Mouse (Mus musculus): ENCODE measurements around the gene Irak2. TPM values are rescaled to one million over a fixed set of nuclear protein-coding genes. Genes with fewer than 3 reads are reported as not detected.

Gene Irak2
- polyA plus RNA-seq, 1 experiment from 2014 or later, result 3.0 TPM

- no peaks in the 10 kb centered on the region for H3K36me3 ChIP-seq
- no peak for DNase-seq (ENCODE audit: low spot score)
- 85% methylated on average over 7 of the region's 7 CpGs for WGBS
- H3K27me3 ChIP-seq (ENCODE audit: low read depth, poor library complexity, severe bottlenecking), result no peaks in the 10 kb centered on the region
- H3K9me3 ChIP-seq (replicated peaks), result no peaks in the 10 kb centered on the region
- no peak overlapping the region for H3K4me3 ChIP-seq
- H3K4me1 ChIP-seq, result peaks cover 4% of the 10 kb centered on the region; the same call in 1 of the 2 replicates
- H3K27ac ChIP-seq (replicated peaks), result no peak overlapping the region
Observed at GRCm38 (mm10) chr6:113649346-113650196, 11.3 kb downstream of the Irak2 start.

GRCm38 (mm10) chr6:113650197-113650640 is 12.0 kb downstream of the Irak2 start:
- 79% methylated on average over 4 of the region's 4 CpGs for WGBS

GRCm38 (mm10) chr6:113651626-113652025 is 13.4 kb downstream of the Irak2 start:
- DNase-seq (ENCODE audit: low spot score), result no peak
- peaks cover 4% of the 10 kb centered on the region; the same call in 1 of the 2 replicates for H3K4me1 ChIP-seq
- H3K36me3 ChIP-seq, result no peaks in the 10 kb centered on the region
- H3K27me3 ChIP-seq (ENCODE audit: low read depth, poor library complexity, severe bottlenecking), result no peaks in the 10 kb centered on the region
- WGBS, result 76% methylated on average over 3 of the region's 3 CpGs
- H3K4me3 ChIP-seq, result no peak overlapping the region
- no peak overlapping the region for H3K27ac ChIP-seq (replicated peaks)
- no peaks in the 10 kb centered on the region for H3K9me3 ChIP-seq (replicated peaks)

More at GRCm38 (mm10) chr6:113650197-113650640, 12.0 kb downstream of the Irak2 start:
- Histone ChIP-seq H3K4me1 (peaks cover 4% of the 10 kb centered on the region; the same call in 1 of the 2 replicates), H3K27ac (replicated peaks) (no peak overlapping the region), H3K36me3 (no peaks in the 10 kb centered on the region), H3K4me3 (no peak overlapping the region), H3K27me3 (ENCODE audit: low read depth, poor library complexity, severe bottlenecking) (no peaks in the 10 kb centered on the region), H3K9me3 (replicated peaks) (no peaks in the 10 kb centered on the region)
- no peak for DNase-seq (ENCODE audit: low spot score)

- no peaks in the 10 kb centered on the region for H3K27me3 ChIP-seq (ENCODE audit: low read depth, poor library complexity, severe bottlenecking)
- H3K4me3 ChIP-seq, result no peak overlapping the region
- H3K36me3 ChIP-seq, result no peaks in the 10 kb centered on the region
- H3K4me1 ChIP-seq, result peaks cover 4% of the 10 kb centered on the region; the same call in 1 of the 2 replicates
- 88% methylated on average over 7 of the region's 7 CpGs for WGBS
- no peak overlapping the region for H3K27ac ChIP-seq (replicated peaks)
- DNase-seq (ENCODE audit: low spot score), result no peak
- H3K9me3 ChIP-seq (replicated peaks), result no peaks in the 10 kb centered on the region
Observed at GRCm38 (mm10) chr6:113653551-113653950, 15.3 kb downstream of the Irak2 start.

- whole genome bisulfite sequencing, result 86% methylated on average over 8 of the region's 8 CpGs
- Histone ChIP-seq H3K4me1 (no peaks in the 10 kb centered on the region), H3K27ac (replicated peaks) (no peak overlapping the region), H3K4me3 (no peak overlapping the region), H3K36me3 (no peaks in the 10 kb centered on the region), H3K27me3 (ENCODE audit: low read depth, poor library complexity, severe bottlenecking) (no peaks in the 10 kb centered on the region), H3K9me3 (replicated peaks) (no peaks in the 10 kb centered on the region)
- DNase-seq (ENCODE audit: low spot score), result no peak
Observed at GRCm38 (mm10) chr6:113654102-113654501, 15.8 kb downstream of the Irak2 start.

GRCm38 (mm10) chr6:113654753-113655397 is 16.6 kb downstream of the Irak2 start:
- Histone ChIP-seq H3K27ac (replicated peaks) (no peak overlapping the region), H3K9me3 (replicated peaks) (no peaks in the 10 kb centered on the region), H3K4me1 (no peaks in the 10 kb centered on the region), H3K36me3 (no peaks in the 10 kb centered on the region), H3K4me3 (no peak overlapping the region), H3K27me3 (ENCODE audit: low read depth, poor library complexity, severe bottlenecking) (no peaks in the 10 kb centered on the region)
- WGBS, result 84% methylated on average over 16 of the region's 16 CpGs
- DNase-seq (ENCODE audit: low spot score), result no peak

GRCm38 (mm10) chr6:113655475-113655874 is 17.2 kb downstream of the Irak2 start:
- H3K9me3 ChIP-seq (replicated peaks), result no peaks in the 10 kb centered on the region
- H3K27me3 ChIP-seq (ENCODE audit: low read depth, poor library complexity, severe bottlenecking), result no peaks in the 10 kb centered on the region
- DNase-seq (ENCODE audit: low spot score), result no peak
- no peak overlapping the region for H3K27ac ChIP-seq (replicated peaks)
- H3K4me1 ChIP-seq, result no peaks in the 10 kb centered on the region
- 90% methylated on average over 3 of the region's 3 CpGs for WGBS
- no peak overlapping the region for H3K4me3 ChIP-seq
- no peaks in the 10 kb centered on the region for H3K36me3 ChIP-seq

GRCm38 (mm10) chr6:113656847-113657246 is 18.6 kb downstream of the Irak2 start:
- H3K4me3 ChIP-seq, result no peak overlapping the region
- H3K36me3 ChIP-seq, result no peaks in the 10 kb centered on the region
- no peak for DNase-seq (ENCODE audit: low spot score)
- WGBS, result 81% methylated on average over 6 of the region's 6 CpGs
- no peaks in the 10 kb centered on the region for H3K27me3 ChIP-seq (ENCODE audit: low read depth, poor library complexity, severe bottlenecking)
- peaks cover 10% of the 10 kb centered on the region for H3K4me1 ChIP-seq
- no peaks in the 10 kb centered on the region for H3K9me3 ChIP-seq (replicated peaks)
- H3K27ac ChIP-seq (replicated peaks), result no peak overlapping the region

- no peaks in the 10 kb centered on the region for H3K36me3 ChIP-seq
- no peak overlapping the region for H3K27ac ChIP-seq (replicated peaks)
- no peaks in the 10 kb centered on the region for H3K9me3 ChIP-seq (replicated peaks)
- 78% methylated on average over 3 of the region's 3 CpGs for WGBS
- H3K4me3 ChIP-seq, result no peak overlapping the region
- peaks cover 13% of the 10 kb centered on the region for H3K4me1 ChIP-seq
- no peak for DNase-seq (ENCODE audit: low spot score)
- no peaks in the 10 kb centered on the region for H3K27me3 ChIP-seq (ENCODE audit: low read depth, poor library complexity, severe bottlenecking)
Observed at GRCm38 (mm10) chr6:113658226-113658625, 20.0 kb downstream of the Irak2 start.

- 77% methylated on average over 8 of the region's 8 CpGs for WGBS
- Histone ChIP-seq H3K9me3 (replicated peaks) (no peaks in the 10 kb centered on the region), H3K4me3 (no peak overlapping the region), H3K4me1 (peaks cover 13% of the 10 kb centered on the region), H3K27me3 (ENCODE audit: low read depth, poor library complexity, severe bottlenecking) (no peaks in the 10 kb centered on the region), H3K27ac (replicated peaks) (no peak overlapping the region), H3K36me3 (no peaks in the 10 kb centered on the region)
- DNase-seq (ENCODE audit: low spot score), result no peak
Observed at GRCm38 (mm10) chr6:113659648-113660491, 21.6 kb downstream of the Irak2 start.

GRCm38 (mm10) chr6:113660492-113661352 is 22.5 kb downstream of the Irak2 start:
- Histone ChIP-seq H3K4me3 (no peak overlapping the region), H3K4me1 (peaks cover 13% of the 10 kb centered on the region), H3K27me3 (ENCODE audit: low read depth, poor library complexity, severe bottlenecking) (no peaks in the 10 kb centered on the region), H3K36me3 (no peaks in the 10 kb centered on the region), H3K27ac (replicated peaks) (no peak overlapping the region), H3K9me3 (replicated peaks) (no peaks in the 10 kb centered on the region)
- 79% methylated on average over 14 of the region's 14 CpGs for WGBS
- DNase-seq (ENCODE audit: low spot score), result no peak

All from midbrain, embryonic 10.5 days (tissue).